Mouse (Mus musculus): ENCODE results near the gene Vmp1. TPM values are rescaled to one million over a fixed set of nuclear protein-coding genes. Genes with fewer than 3 reads are reported as not detected.

The Vmp1 gene
- total RNA-seq, 2 experiments from 2014 or later: 117 to 132 TPM

- no peak for DNase-seq (ENCODE audit: extremely low spot score in 1 of 2, low spot score in 1 of 2)
These were observed 95.8 kb downstream of the Vmp1 start for GRCm38 (mm10) chr11:86587830-86588229.

GRCm38 (mm10) chr11:86586868-86587792, 96.5 kb downstream of the Vmp1 start:
- no peak for DNase-seq (ENCODE audit: extremely low spot score in 1 of 2, low spot score in 1 of 2)

- DNase-seq (ENCODE audit: extremely low spot score in 1 of 2, low spot score in 1 of 2): no peak
These were observed 97.3 kb downstream of the Vmp1 start for GRCm38 (mm10) chr11:86586177-86586867.

GRCm38 (mm10) chr11:86585598-86585984, 98.0 kb downstream of the Vmp1 start:
- no peak for DNase-seq (ENCODE audit: extremely low spot score in 1 of 2, low spot score in 1 of 2)

DNA sequence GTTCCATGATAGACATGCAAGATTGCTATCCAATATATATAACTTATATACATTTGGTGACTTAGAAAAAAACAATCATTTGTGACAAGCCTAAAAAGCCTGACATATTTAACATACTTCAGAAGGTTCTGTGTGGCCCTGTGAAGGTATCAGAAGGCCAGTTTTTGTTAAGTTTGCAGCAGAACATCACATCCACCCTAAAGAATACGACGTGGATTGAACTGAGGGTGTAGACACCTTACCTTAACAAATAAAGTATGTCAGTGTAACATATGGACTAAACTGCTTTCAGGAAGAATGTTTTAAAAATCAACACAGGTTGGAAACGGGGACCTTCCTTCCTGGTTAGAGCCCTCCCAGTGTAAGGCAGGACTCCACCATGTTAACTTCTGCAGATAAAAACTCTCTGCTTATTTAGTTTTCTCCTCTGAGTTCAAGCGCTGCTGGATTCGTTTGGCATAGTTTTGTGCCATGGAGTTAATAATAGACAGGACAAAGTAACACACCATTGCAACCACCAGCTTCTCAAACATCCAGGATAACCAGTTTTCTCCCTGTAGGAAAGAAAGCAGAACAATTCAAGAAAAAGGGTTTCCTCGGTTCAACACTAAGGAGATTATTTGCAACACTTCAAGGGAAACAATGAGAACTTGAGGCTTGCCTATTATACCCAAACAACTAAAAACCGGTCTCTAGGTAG, 98.6 kb downstream of the Vmp1 start:
- no peak for DNase-seq (ENCODE audit: extremely low spot score in 1 of 2, low spot score in 1 of 2)

GRCm38 (mm10) chr11:86583990-86584897, 99.4 kb downstream of the Vmp1 start:
- DNase-seq (ENCODE audit: extremely low spot score in 1 of 2, low spot score in 1 of 2): no peak

DNA sequence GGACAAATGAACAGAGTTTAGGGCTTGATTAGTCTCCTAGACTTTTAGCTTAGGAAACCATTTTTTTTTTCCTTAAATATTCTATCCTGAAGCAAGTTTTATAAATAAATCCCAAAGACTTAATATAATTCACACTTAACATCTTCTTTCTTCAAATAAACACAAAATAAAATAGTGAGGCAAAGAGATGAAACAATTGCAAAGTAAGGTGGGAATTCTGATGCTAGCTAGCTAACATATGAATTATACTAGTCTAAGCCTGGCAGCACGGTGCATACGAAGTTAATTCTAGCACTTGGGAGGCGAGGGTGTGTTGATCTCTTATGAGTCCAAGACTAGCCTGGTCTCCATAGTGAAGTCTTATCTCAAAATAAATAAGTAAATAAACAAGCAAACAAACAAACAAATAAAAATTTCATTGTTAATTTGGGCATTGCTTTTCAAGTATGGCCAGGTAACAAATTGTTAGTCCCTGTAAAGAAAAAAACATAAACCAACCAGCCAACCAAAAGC, 100.3 kb downstream of the Vmp1 start:
- no peak for DNase-seq (ENCODE audit: extremely low spot score in 1 of 2, low spot score in 1 of 2)

DNA sequence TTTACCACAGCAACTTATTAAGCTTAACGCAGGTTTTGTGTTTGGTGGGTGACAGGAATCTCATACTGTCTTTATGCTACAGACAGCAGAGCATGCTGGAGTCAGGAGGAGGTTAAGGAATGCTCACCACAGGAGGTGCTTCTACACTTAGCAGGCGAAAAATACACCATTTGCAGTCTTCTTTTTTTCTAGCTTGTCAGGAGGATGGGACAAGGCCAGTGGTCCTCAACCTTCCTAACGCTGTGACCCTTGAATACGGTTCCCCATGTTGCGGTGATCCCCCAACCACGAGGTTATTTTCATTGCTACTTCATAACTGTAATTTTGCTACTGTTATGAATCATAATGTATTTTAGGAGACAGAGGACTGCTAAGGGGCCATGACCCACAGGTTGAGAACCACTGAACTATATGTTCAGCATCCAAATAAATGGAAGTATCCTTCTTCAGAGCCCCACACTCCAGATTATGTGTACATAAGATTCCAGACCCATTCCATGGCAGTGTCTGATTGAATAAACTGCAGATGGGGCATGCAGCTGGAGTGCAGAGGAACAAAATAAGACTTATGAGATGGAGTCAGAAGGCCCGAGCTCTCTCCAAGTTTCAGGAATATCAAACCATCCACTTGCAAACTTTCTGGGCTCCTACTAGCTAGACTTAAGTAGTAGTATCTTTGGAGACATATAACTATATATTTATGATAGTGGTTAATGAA, 100.9 kb downstream of the Vmp1 start:
- no peak for DNase-seq (ENCODE audit: extremely low spot score in 1 of 2, low spot score in 1 of 2)

DNA sequence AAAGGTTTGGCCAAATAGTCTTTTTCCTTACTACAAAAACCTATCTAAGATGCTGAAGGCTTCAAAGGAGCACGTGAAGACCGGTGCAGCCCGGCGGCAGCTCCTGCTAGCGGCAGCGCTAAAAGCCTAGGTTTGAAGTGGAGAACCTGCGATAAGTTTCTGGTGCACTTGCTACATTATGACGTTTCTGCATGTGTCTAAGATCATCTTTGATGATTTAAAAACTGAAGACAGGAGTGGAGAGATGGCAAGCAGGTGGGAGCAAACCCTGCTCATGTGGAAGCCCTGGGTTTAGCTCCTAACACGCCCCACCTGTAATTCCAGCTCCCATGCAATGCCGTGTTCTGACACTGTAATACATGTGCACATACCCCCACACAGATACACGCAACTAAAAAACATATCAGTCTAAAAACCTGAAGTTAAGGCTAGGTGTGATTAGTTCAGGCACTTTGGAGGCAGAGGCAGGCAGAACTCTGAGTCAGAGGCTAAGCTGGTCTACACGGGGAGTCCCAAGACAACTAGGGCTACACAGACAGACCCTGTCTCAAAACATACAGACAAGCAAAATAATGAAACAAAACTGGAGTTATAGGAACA, 101.6 kb downstream of the Vmp1 start:
- DNase-seq (ENCODE audit: extremely low spot score in 1 of 2, low spot score in 1 of 2): no peak

DNA sequence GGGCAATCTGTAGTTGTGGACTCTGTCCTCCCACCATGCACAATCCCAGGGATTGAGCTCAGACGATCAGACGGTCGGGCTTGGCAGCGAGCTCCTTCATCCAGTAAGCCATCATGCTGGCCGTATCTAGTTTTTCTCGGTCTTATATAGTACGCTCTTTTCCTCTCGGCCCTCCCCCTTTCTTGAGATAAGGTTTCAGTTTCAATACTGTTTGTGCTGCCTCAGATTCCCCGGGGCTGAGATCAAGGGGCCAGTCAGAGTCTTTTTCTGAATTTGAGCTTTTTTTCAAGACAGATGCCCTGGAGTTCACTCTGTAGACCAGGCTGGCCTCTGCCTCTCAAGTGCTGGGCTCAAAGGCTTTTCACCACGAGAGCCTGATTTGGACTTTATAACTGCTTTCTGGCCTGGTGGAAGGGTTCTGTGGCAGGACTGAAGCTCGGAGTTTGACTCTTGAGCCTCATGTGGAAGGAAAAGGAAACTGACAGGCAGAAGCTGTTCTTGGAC, 102.3 kb downstream of the Vmp1 start:
- no peak for DNase-seq (ENCODE audit: extremely low spot score in 1 of 2, low spot score in 1 of 2)

DNA sequence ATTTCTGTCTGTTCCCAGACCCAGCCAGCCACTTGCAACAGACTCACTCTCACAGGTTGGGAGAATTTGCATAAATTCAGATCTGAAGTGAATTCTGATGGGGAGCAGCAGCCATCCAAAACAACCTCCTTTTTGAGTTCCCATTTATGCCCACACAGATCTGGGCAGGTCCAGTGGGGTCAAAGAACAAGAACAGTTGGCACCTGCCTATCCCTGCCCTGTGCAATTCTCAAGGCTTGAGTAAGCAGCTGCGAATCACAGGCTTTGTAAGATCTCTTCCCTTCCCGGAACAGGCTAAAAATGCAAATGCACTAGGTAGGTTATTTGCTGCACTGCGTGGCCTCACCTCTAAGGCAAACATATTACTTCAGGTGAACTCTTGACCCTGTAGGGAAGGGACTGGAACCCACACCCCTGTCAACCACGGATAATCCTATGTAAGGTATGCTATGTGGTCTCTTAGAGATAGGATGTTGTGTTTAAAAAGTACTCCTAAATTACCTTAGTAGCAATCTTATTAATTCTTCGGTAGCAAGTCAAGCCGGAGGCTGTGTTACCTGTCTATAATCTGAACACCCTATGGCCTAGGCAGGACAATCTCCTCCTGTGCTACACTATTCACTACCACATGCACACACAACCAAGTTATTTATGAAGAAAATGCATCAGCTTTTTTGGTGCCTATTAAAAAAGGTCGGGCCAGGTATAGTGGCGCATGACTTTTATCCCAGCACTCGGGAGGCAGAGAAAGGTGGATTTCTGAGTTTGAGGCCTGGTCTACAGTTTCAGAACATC, 103.1 kb downstream of the Vmp1 start:
- no peak for DNase-seq (ENCODE audit: extremely low spot score in 1 of 2, low spot score in 1 of 2)

GRCm38 (mm10) chr11:86579731-86580318, 103.8 kb downstream of the Vmp1 start:
- DNase-seq (ENCODE audit: extremely low spot score in 1 of 2, low spot score in 1 of 2): no peak

DNA sequence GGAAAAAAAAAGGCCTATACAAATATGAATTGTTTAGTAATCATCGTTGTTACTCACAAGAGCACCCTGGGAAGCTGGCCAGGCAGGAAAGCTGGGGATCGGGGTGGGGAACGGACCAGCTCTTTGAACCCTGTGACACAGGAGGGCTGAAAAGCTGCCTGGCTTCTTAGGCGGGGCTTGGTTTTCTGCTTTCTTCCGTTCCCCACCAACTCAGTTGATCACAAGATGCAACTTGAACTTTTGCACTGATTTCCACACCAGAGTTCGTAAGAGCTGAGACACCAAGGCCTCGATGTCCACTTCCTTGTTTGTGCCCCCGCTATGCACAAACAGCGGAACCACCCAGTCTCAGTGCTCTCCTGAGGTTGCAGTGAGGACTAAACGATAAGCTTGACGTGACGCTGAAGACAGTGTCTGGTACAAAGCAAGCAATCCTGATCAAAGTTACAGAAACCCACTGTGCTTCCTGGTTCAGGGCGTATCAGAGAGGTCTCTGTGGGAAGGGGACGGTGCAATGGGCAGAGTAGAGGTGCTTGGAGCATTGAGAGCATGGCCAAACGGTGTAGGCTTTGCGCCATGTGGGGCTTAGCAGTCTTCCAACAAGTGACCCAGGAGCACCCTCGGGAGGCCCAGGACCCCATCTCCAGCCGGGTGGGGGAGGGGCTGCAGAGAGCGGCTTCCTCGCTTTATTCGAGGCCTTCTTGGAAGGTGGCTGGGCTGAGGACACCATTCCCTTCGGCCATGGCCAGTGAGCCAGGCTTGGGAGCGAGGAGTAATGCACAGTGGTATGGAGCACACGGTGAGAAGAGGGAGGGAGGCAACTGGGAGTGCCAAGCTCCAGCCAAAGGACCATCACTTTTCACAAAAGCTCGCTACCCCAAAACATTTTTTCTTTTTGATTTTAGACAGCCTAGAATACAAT, 104.6 kb downstream of the Vmp1 start:
- no peak for DNase-seq (ENCODE audit: extremely low spot score in 1 of 2, low spot score in 1 of 2)

DNA sequence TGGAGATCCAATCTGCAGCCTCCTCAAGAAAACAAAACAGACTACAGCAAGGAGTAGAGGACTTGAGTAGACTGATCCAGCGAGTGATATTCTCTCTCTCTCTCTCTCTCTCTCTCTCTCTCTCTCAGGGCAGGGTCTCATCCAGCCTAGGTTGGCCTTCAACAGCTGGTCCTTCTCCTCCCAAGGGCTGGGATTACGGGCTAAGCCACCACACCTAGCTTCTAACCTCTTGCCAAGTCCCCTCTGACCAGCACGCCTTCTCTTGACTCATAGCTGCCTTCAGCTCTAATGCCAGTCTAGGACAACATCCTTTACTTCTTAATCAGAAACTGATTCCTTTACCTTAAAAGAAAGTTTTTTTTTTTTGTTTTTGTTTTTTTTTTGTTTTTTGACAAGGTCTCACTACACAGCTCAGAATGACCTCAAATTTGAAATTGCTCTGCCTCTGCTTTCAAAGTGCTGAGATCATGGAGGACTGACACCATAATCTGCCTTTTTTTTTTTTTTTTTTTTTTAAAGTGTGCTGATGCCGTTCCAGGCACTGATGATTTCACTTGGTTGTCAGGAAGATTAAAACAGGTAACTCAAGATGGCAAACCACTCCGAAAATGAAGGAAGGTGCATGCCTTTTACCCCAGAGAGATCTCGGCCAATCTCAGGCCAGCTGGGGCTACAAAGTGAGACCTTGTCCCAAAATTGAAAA, 105.4 kb downstream of the Vmp1 start:
- DNase-seq (ENCODE audit: extremely low spot score in 1 of 2, low spot score in 1 of 2): no peak

GRCm38 (mm10) chr11:86577231-86577630, 106.4 kb downstream of the Vmp1 start:
- DNase-seq (ENCODE audit: extremely low spot score in 1 of 2, low spot score in 1 of 2): no peak

All from layer of hippocampus, postnatal 25 days (tissue).